Mouse (Mus musculus) kidney, postnatal 25 days (tissue): Measurements from ENCODE around the gene Zfp54.
A peak's percentile ranks its signal among the peaks of the same experiment; 100 is the strongest.
"Not testable (repeated sequence)": the region's sequence is repeated elsewhere in the genome, so short reads cannot be mapped to it uniquely, and the experiment has no call there.

Experiments
- DNase-seq, 2 experiments: peaks; one replicate each; pipeline ENCODE4 v3.0.0; 2021; ENCODE audit warnings: mixed read lengths in 2 of 2

The Zfp54 gene

DNA sequence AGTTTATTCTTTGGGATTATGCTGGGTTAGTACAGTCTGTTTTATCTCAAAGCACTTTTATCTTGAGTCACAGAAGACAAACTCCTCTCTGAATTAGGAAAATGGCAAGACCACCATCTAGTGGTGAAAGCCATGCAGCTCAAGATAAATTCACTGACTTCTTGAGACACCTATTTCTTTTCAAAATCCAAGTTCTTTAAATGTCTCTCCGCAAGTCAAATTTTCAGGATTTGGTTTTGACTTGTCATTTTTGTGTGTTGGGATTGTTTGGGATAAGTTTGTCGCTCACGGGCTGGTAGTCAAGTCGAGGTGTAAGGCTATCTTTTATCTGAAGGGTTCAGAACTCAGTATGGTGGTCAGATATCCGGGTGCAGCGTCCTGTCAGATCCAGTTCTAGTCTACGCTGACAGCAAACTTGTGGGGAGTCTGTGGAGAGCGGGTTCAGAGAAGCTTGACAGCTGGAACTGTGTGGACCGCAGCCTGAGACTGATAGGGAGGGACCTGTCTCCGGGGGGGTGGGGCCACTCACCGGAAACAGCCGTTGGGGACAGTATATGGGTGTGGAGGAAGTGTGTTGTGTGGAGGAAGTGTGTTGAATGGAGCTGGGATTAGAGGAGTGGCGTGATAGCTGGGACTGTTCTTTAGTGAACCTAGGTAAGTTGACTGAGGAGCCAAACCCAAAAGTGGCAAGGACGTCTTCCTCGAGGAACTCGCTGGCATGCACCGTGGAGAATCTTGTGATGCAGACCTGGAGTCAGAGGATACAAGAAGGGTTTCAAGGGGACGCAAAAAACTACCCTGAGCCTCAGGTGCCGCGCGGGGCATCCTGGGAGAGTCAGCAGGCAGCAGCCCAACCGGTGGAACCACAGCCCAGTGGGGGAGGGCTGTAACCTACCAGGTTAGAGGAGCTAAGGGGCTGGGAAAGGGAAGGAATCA, at the start of gene Zfp54:
Gene Zfp54, plus strand, starts transcription at position 564 of the 936 bp plus-strand sequence.
- peak; percentile 83 to 91 for DNase-seq

DNA sequence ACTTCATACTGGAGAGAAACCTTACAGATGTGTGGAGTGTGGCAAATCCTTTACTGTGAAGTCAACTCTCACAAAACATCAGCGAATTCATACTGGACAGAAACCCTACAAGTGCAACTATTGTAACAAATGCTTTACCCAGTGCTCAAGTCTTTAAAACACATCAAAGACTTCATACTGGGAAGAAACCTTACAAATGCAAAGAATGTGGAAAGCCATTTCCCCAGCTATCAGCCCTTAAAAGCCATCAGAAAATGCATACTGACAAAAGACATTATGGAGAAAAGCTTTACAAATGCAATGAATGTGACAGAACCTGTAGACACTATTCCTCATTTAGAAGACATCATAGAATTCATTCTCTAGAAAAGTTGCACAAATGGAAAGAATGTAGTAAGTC, 47.7 kb upstream of the Zfp54 start:
- DNase-seq, result no peak

DNA sequence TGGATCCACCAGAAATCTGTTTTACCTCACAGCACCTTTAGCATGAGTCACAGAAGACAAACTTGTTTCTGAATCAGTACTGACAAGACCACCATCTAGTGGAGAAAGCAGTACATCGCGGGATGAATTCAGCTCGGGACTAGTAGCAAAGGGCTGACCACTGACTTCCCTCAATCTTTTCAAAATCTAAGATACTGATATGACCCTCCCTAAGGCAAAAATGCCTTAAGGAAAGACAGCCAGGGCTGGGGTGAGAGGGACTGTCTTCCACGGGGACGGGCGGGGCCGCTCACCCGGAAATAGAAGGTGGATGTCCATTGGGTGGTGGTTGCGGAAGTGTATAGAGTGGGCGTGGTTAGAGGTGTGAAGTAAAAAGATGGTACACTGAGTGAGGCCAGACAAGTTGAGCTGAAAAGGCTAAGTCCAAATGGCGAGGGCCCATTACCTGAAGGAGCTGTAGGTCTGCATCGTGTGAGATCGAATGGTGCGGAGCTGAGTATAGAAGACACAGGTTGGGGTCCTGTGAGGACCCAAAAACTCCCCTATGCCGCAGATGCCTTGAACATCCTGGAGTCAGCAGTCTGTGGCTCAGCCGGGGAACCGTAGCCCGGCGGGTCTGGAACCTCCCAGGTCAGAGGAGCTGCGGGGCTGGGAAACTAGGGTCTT, 39.5 kb upstream of the Zfp54 start, which contains the start of gene Zfp677:
Gene Zfp677, plus strand, starts transcription at position 358 of the 666 bp plus-strand sequence.
- peak; percentile 70 to 83 for DNase-seq

DNA sequence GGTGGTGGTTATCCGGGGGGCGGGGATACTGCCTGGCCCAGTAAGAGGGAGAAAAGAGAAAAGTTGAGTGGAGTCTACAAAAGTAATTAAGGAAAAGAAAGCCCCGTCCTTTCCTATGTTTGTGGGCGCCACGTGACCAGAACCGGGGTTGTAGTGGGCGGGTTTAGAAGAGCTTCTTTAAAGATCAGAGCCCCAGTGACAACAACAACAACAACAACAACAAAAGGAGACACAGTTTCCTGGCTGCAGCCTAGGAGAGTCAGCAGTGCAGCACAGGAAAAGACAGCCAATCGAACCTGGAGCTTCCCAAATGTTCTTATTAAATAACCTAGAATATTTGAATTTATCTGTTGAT, 39.0 kb upstream of the Zfp54 start:
- no peak for DNase-seq

DNA sequence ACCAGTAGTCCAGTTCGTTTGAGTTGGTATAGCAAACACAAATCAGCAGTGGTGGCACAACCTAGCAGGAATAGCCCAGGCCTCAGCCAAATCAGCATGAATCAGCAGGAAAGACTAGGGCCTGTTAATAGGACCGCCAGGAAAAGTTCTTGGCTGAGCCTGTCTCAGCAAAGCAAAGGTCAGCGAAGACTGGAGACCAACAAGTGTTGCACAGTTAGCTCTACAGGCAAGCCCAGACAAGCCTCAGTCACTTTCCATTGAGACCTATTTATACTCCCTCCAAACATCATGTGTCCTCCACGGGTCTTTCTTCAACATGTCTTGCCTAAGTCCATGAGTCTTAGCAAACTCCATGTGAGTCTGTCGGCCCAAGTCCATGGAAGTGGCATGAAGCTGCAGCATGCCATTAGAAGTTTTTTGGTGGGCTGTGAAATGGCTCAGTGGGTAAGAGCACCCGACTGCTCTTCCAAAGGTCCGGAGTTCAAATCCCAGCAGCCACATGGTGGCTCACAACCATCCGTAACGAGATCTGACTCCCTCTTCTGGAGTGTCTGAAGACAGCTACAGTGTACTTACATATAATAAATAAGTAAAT, 15.9 kb downstream of the Zfp54 start:
- DNase-seq, result peak in 1 of 2 experiments; percentile 9

DNA sequence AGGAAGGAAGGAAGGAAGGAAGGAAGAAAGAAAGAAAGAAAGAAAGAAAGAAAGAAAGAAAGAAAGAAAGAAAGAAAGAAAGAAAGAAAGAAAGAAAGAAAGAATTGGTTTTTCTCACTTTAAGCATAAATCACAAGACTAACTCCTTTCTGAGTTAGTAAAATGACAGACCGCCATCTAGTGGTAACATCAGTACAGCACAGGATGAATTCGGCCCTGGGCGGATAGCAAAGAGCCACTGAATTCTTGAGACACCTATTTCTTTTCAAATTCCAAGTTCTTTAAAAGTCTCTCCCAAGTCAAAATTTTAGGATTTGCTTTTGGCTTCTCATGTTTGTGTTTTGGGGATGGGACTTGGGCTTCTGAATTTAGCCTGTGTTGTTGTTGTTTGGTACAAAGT, 26.6 kb downstream of the Zfp54 start:
- DNase-seq, result peak; percentile 76 to 84

DNA sequence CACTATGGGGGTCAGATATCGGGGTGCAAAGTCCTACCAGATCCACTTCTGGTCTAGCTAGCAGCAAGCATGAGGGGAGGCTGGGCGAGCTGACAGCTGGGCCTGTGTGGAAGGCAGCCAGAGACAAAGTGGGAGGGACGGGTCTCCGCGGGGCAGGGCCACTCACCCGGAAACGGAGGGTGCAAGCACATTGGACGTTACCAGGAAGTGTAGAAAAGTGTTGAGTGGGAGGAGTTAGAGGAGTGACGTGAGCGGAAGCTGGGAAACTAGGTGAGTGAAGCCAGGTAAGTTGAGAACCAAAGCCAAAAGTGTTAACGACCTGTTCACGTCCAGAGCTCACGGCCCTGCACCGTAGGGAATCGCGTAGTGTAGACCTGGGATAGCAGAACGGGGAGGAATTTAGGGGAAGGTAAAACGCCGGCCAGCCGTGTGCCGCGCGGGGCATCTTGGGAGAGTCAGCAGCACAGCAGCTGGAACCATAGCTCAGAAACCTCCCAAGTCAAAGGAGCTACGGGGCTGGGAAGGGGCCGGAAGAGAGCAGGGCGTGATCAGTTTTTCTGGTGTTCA, 27.2 kb downstream of the Zfp54 start, which contains the start of gene Zfp51:
Gene Zfp51, plus strand, starts transcription at position 237 of the 567 bp plus-strand sequence.
- peak; percentile 94 to 97 for DNase-seq

DNA sequence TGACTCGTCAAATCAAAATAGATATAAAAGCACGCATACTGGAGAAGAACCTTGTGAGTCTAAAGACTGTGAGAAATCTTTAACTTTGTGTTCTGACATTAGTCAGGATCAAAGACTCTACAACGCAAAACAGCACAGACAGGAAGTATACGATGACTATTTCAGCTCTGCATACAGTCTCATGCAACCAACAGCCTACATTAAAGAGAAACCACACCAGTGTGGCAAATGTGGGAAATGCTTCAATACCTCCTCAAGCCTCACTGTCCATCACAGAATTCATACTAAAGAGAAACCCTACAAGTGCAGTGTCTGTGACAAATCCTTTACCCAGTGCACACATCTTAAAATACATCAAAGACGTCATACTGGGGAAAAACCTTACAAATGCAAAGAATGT, 40.5 kb downstream of the Zfp54 start:
- no peak for DNase-seq

DNA sequence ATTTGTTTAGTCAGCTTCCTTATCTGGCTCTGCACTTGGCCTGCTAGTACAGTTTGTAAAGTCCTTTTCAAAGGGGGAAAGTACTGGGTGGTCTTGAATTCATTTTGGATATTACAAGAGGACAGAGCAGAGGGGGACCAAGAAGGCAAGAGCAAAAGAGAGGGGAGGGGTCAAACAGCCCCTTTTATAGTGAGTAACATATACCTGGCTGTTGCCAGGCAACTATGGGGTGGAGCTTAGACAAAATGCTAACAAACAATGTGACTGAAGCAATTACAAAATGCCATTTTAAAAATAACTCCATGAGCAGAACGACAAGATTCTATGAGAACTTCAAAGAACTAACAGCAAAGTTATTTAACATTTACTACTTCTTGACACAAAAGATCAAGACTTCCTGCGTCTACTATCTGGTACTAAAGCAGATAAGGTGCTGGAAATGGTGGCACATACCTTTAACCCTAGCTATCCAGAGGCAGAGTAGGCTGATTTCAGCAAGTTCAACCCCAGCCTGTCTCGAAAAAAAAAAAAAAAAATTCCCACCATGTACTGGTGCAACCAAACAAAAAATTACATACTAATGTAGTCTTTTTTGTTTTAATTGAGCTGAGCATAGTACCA, 49.1 kb downstream of the Zfp54 start:
- DNase-seq, result no peak

DNA sequence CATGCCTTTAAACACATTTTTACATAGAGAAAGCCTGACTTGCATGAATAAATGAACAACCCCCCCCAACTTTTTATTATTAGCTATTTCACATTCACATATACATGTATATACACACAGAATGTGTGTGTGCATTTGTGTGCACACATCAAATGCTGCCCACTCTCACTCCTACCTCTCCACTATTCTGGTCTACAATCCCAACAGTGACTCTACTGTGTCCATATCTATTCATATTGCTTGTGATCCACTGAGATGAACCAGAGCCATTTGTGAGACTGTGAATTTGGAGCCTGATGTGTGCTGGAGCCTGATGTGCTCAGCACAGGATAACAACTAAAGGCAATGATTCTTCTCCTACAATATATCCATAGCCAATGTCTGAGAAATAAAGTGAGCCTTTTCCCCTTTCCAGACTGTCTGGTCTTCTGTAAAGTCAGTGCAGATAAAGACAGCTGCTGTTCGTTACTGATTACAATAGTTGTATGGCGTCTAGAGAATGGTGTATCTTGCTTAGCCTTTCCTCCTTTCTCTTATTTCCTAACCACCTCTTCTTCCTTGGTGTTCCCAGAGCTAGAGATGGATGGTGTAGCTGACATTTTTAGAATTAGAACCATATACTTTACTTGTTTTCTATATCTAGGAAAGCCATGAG, 49.8 kb downstream of the Zfp54 start:
- DNase-seq, result no peak

DNA sequence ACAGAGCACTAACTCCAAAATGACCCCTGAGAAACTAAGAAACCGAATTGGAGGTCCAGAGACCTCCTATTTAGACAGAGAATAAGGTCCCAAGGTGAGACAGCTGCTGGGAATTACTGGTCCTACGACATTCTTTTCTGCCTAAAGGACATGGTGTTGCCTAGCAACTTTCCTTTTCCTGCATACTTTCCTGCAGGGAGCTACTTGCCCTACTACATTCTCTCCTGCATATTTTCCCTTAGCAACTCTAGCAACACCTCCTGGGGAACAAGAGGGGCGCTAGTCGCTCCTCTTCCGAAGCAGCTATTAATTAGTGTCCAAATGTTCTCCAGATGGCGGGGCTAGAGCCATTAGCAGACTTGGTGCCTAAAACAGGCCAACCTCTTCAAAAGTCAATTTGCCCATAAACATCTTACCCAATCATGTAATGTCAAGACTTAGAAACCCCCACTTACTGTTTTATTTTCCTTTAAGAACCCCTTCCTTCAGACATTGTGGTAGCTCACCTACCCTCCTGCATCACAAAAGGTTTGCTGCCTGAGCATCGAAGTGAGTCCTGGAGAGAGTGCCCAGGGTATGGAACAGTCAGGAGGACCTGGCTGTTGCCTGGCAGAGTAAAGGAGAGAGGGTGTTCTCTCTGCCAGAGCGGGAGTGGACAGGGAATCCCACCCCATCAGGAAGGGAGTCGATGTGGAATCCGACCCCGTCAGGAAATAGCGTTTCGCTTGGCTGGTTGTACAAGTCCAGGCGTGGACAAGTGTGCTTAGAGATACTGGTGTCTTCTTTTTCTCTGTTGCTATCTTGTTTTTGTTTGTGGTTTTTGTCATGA, 50.5 kb downstream of the Zfp54 start:
- DNase-seq, result peak; percentile 32 to 74

DNA sequence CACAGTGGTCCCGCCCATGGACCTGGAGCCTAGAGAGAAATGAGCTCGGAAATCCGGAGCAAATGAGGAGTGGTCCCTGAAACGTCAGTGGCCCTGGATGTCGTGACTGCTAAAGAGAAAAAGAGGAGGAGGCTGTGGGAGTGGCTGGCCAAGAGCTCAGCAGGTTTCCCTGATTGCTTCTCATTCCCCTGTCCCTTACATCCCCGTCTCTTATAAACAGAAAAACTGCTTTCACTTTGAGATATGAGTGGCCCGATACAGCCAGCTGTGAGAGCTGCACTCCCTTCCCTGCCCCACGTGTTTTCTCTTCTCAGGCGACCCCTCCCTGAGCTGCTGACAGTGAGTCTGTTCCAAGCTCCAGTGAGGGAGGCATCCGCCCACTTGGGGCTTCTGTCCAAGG, 51.7 kb downstream of the Zfp54 start:
- DNase-seq, result not testable (repeated sequence)

DNA sequence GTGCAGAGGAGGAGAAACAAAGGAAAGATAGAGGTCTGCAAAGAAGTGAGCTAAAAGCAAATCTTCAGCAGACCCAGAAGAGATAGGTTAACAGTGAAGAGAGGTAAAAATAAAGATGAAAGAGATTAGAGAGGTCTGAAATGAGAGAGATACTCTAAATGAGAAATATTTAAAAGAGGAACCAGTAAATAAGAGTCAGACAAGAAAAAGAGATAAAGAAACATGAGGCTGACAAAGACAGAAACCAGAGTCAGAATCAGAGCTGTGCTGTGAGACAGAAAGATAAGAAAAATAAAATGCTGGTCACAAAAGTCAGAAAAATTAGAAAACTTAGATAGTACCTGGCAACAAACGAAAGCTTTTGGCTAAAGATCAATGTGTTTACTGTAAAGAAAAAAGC, 52.3 kb downstream of the Zfp54 start:
- not testable (repeated sequence) for DNase-seq

DNA sequence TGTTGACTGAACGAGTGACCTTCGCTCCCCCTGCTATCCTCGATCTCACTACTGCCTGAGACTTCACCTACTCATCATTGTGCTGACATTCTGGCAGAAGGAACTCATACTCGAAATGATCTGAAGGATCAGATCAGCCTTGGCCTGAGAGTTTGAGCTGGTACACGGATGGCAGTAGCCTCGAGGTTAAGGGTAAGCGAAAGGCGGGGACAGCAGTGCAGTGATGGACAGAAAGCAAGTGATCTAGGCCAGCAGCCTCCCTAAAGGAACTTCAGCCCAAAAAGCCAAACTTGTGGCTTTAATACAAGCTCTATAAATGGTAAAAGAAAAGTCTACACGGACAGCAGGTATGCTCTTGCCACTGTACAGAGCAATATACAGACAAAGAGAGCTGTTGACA, 53.3 kb downstream of the Zfp54 start:
- not testable (repeated sequence) for DNase-seq

DNA sequence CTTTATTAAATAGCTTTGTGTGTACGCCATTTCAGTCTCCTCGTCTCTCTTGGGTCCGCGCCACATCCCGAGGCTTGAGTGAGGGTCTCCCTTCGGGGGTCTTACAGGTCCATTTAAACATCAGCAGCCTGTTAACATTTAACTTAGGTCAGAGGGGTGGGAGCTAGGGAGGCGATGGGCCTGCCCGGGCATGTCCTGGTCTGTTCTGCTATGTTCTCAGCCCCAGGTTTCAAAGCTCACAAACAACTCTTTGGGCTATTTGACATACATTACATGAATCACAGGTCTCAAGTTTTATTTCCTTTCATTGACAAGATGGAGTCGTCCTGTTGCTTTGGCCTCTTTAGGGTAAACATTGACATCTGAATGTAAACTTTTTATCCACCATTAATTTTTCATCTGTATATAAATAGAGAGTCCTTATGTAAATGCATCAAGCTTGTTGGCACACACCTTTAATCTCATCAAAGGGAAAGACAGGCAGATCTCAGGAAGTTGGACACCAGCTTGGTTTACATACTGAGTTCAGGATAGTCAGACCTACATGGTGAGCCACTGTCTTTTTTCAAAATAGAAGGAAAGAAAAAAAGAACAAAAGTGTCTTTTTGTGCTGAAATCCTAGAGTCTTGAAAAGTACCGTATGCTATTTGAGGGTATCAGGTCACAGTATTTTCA, 55.2 kb downstream of the Zfp54 start:
- DNase-seq, result not testable (repeated sequence)
